Mouse (Mus musculus): ENCODE data around the gene Ldhal6b. TPM values are rescaled to one million over a fixed set of nuclear protein-coding genes. Genes with fewer than 3 reads are reported as not detected.

Gene Ldhal6b
- polyA plus RNA-seq (2011; ENCODE audit: insufficient read depth, insufficient read length, low read depth, missing spikeins) = 1.1 and 1.3 TPM in 2 replicates

DNA sequence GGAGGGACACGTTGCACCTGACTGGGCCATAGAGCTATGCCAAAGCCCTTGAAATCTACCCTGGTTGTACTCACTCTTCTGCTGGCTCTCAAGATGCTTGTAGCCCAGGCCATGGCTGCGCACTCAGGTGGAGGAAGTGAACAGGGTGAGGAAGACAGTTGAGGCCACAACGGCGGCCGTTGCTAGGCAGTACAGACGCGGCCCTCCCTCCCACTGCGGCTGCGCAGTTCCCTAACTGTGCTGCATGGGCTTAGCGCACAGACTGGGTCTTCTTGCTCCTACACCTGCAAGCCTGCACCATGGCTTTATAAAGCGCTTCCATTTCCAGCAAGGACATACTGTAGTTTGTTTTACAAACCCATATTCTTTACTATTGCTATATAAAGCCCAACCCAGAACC is at the start of gene Ldhal6b:
TSS of gene Ldhal6b (minus strand) at position 223 of the 400 bp plus-strand sequence.
- Histone ChIP-seq H3K4me3 (ENCODE audit: low read depth, low read length) (peak within 1 kb of the TSS; percentile 42), H3K9ac (ENCODE audit: low read depth, poor library complexity, severe bottlenecking) (no peak within 1 kb of the TSS), H3K36me3 (ENCODE audit: control insufficient read depth, insufficient read depth, low read length, poor library complexity, severe bottlenecking) (no peaks in the 10 kb centered on the region), H3K27me3 (ENCODE audit: control insufficient read depth, insufficient read depth, low read length, poor library complexity, severe bottlenecking) (no peaks in the 10 kb centered on the region), H3K27ac (ENCODE audit: insufficient read depth, low read length) (no peak within 1 kb of the TSS), H3K9me3 (replicated peaks; ENCODE audit: control insufficient read depth, insufficient read depth, low read length, poor library complexity, severe bottlenecking) (no peaks in the 10 kb centered on the region), H3K4me1 (ENCODE audit: control insufficient read depth, insufficient read depth, low read length) (peaks cover 1% of the 10 kb centered on the region)
- no peak for TF ChIP-seq CTCF (IDR thresholded peaks at IDR 0.05; ENCODE audit: low read depth, low read length)
- no peak for TF ChIP-seq POLR2A (IDR thresholded peaks at IDR 0.05; ENCODE audit: insufficient read depth, low read length)
- no peak for TF ChIP-seq EP300 (IDR thresholded peaks at IDR 0.05; ENCODE audit: insufficient read depth, low read depth, low read length)

DNA sequence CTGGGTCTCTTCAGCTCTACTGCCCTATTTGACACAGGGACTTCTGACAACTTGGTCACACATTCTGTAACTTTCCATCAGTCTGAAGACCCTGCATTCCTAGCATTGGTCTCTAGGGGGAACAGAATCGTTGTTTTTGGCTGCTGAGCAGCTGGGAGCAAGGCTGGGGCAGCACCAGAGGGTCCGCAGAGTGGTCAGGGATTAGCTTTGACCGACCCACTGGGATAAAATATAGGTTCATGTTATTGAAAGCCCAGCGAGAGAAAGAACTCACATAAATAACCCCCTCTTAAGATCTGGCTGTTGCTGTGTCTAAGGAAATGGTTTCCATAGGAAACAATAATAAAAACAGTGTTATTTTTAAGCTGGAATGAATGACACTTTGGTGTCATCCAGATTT is 48.6 kb upstream of the Ldhal6b start:
- H3K9ac ChIP-seq (ENCODE audit: low read depth, poor library complexity, severe bottlenecking) = no peak overlapping the region
- H3K36me3 ChIP-seq (ENCODE audit: control insufficient read depth, insufficient read depth, low read length, poor library complexity, severe bottlenecking) = no peaks in the 10 kb centered on the region
- no peak overlapping the region for H3K4me3 ChIP-seq (ENCODE audit: low read depth, low read length)

DNA sequence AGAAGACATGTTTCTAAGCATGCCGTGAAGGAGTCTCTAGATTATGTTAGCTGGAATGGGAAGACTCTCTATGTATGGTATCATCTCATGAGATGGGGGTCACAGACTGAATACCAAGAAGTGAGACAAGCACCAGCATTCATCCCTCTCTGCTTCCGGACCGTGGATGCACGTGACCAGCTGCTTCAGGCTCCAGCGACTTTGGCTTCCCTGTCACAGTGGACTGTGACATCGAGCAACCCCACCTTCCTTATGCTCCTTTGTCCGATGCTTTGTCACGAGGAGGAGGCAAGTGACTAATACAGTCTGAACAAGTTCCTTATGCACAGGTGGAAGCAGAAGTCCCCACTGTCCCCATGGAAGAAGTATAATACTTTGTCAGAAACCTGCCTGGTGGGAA is 48.2 kb upstream of the Ldhal6b start:
- H3K27ac ChIP-seq (ENCODE audit: insufficient read depth, low read length) = no peak overlapping the region
- no peaks in the 10 kb centered on the region for H3K4me1 ChIP-seq (ENCODE audit: control insufficient read depth, insufficient read depth, low read length)
- no peaks in the 10 kb centered on the region for H3K27me3 ChIP-seq (ENCODE audit: control insufficient read depth, insufficient read depth, low read length, poor library complexity, severe bottlenecking)
- H3K9me3 ChIP-seq (replicated peaks; ENCODE audit: control insufficient read depth, insufficient read depth, low read length, poor library complexity, severe bottlenecking) = no peaks in the 10 kb centered on the region
- no peaks in the 10 kb centered on the region for H3K36me3 ChIP-seq (ENCODE audit: control insufficient read depth, insufficient read depth, low read length, poor library complexity, severe bottlenecking)
- no peak overlapping the region for H3K4me3 ChIP-seq (ENCODE audit: low read depth, low read length)
- TF ChIP-seq EP300 (IDR thresholded peaks at IDR 0.05; ENCODE audit: insufficient read depth, low read depth, low read length) = no peak
- TF ChIP-seq CTCF (IDR thresholded peaks at IDR 0.05; ENCODE audit: low read depth, low read length) = no peak
- H3K9ac ChIP-seq (ENCODE audit: low read depth, poor library complexity, severe bottlenecking) = no peak overlapping the region

More for the DNA sequence above, 48.6 kb upstream of the Ldhal6b start:
- Histone ChIP-seq H3K4me1 (ENCODE audit: control insufficient read depth, insufficient read depth, low read length) (no peaks in the 10 kb centered on the region), H3K9me3 (replicated peaks; ENCODE audit: control insufficient read depth, insufficient read depth, low read length, poor library complexity, severe bottlenecking) (no peaks in the 10 kb centered on the region), H3K27me3 (ENCODE audit: control insufficient read depth, insufficient read depth, low read length, poor library complexity, severe bottlenecking) (no peaks in the 10 kb centered on the region), H3K27ac (ENCODE audit: insufficient read depth, low read length) (no peak overlapping the region)
- no peak for TF ChIP-seq POLR2A (IDR thresholded peaks at IDR 0.05; ENCODE audit: insufficient read depth, low read length)
- no peak for TF ChIP-seq CTCF (IDR thresholded peaks at IDR 0.05; ENCODE audit: low read depth, low read length)
- TF ChIP-seq EP300 (IDR thresholded peaks at IDR 0.05; ENCODE audit: insufficient read depth, low read depth, low read length) = no peak

DNA sequence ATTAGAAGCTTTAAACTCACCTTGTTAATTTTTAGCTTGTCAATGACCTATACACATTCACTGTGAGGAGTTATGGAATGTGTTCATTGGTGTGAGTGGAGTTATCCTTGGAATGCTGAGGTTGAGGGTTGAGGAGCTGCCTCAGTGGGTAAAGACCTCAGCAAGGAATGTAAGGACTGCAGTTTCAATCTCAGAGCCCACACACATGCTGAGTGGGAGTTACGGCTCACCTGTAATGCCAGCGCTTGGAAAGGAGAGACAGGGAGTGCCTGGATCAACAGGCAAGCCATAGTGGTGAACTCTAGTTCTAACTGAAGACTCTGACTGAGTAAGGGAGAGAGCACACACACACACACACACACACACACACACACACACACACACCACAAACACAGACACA is 45.3 kb upstream of the Ldhal6b start:
- H3K4me1 ChIP-seq (ENCODE audit: control insufficient read depth, insufficient read depth, low read length) = no peaks in the 10 kb centered on the region
- no peak overlapping the region for H3K4me3 ChIP-seq (ENCODE audit: low read depth, low read length)
- TF ChIP-seq EP300 (IDR thresholded peaks at IDR 0.05; ENCODE audit: insufficient read depth, low read depth, low read length) (no peak), POLR2A (IDR thresholded peaks at IDR 0.05; ENCODE audit: insufficient read depth, low read length) (no peak), CTCF (IDR thresholded peaks at IDR 0.05; ENCODE audit: low read depth, low read length) (no peak)
- H3K9ac ChIP-seq (ENCODE audit: low read depth, poor library complexity, severe bottlenecking) = no peak overlapping the region
- H3K27ac ChIP-seq (ENCODE audit: insufficient read depth, low read length) = no peak overlapping the region
- no peaks in the 10 kb centered on the region for H3K36me3 ChIP-seq (ENCODE audit: control insufficient read depth, insufficient read depth, low read length, poor library complexity, severe bottlenecking)
- H3K27me3 ChIP-seq (ENCODE audit: control insufficient read depth, insufficient read depth, low read length, poor library complexity, severe bottlenecking) = no peaks in the 10 kb centered on the region
- H3K9me3 ChIP-seq (replicated peaks; ENCODE audit: control insufficient read depth, insufficient read depth, low read length, poor library complexity, severe bottlenecking) = no peaks in the 10 kb centered on the region

DNA sequence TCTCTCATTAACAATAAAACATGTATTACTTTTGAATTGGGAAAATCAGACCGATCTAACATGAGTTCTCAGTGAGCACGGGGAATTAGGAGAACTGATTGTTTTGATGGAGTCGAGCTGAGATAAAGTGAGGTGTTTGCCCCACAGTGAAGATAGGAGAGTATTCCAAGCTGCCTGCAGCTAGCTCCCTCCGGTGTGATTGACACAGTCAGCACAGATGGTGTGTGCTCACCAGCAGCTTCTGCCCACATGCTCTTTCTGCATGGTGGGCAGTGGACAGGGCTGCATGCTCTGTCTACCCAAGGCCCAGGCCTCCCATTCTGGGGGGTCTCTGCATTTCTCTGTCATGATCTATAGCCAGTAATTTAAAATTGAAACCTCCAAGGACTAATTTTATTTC is 35.1 kb upstream of the Ldhal6b start:
- no peaks in the 10 kb centered on the region for H3K36me3 ChIP-seq (ENCODE audit: control insufficient read depth, insufficient read depth, low read length, poor library complexity, severe bottlenecking)
- TF ChIP-seq CTCF (IDR thresholded peaks at IDR 0.05; ENCODE audit: low read depth, low read length) (no peak), EP300 (IDR thresholded peaks at IDR 0.05; ENCODE audit: insufficient read depth, low read depth, low read length) (no peak), POLR2A (IDR thresholded peaks at IDR 0.05; ENCODE audit: insufficient read depth, low read length) (no peak)
- H3K27ac ChIP-seq (ENCODE audit: insufficient read depth, low read length) = no peak overlapping the region
- no peak overlapping the region for H3K4me3 ChIP-seq (ENCODE audit: low read depth, low read length)
- H3K27me3 ChIP-seq (ENCODE audit: control insufficient read depth, insufficient read depth, low read length, poor library complexity, severe bottlenecking) = no peaks in the 10 kb centered on the region
- H3K4me1 ChIP-seq (ENCODE audit: control insufficient read depth, insufficient read depth, low read length) = no peaks in the 10 kb centered on the region
- H3K9ac ChIP-seq (ENCODE audit: low read depth, poor library complexity, severe bottlenecking) = no peak overlapping the region
- no peaks in the 10 kb centered on the region for H3K9me3 ChIP-seq (replicated peaks; ENCODE audit: control insufficient read depth, insufficient read depth, low read length, poor library complexity, severe bottlenecking)

DNA sequence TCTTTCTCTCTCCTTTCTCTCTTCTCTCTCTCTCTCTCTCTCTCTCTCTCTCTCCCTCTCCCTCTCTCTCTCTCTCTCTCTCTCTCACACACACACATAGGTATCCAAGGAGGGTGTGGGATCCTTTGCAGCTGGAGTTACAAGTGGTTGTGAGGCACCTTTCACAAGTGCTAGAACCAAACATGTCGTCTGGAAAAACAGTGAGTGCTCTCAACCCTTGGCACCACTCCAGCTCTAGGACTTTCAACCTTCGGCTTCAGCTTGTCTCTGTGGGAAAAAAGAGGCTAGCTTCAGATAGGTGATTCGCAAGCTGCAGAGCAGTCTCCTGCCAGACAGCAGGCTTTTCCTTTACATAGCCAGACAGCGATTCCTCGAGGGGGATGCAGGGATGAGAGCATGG is 25.2 kb upstream of the Ldhal6b start:
- no peaks in the 10 kb centered on the region for H3K36me3 ChIP-seq (ENCODE audit: control insufficient read depth, insufficient read depth, low read length, poor library complexity, severe bottlenecking)
- H3K4me1 ChIP-seq (ENCODE audit: control insufficient read depth, insufficient read depth, low read length) = no peaks in the 10 kb centered on the region
- no peak overlapping the region for H3K27ac ChIP-seq (ENCODE audit: insufficient read depth, low read length)
- TF ChIP-seq CTCF (IDR thresholded peaks at IDR 0.05; ENCODE audit: low read depth, low read length) (no peak), EP300 (IDR thresholded peaks at IDR 0.05; ENCODE audit: insufficient read depth, low read depth, low read length) (no peak), POLR2A (IDR thresholded peaks at IDR 0.05; ENCODE audit: insufficient read depth, low read length) (no peak)
- no peak overlapping the region for H3K9ac ChIP-seq (ENCODE audit: low read depth, poor library complexity, severe bottlenecking)
- no peaks in the 10 kb centered on the region for H3K9me3 ChIP-seq (replicated peaks; ENCODE audit: control insufficient read depth, insufficient read depth, low read length, poor library complexity, severe bottlenecking)
- H3K27me3 ChIP-seq (ENCODE audit: control insufficient read depth, insufficient read depth, low read length, poor library complexity, severe bottlenecking) = no peaks in the 10 kb centered on the region
- H3K4me3 ChIP-seq (ENCODE audit: low read depth, low read length) = no peak overlapping the region

Measured in ES-Bruce4 (cell line).